Mouse (Mus musculus) spleen, adult 2 months (tissue): ENCODE data around the gene Olfr373.
"Not testable (repeated sequence)": the region's sequence is repeated elsewhere in the genome, so short reads cannot be mapped to it uniquely, and the experiment has no call there.

Experiments
- CTCF ChIP-seq: fragments of 200-500 bp; IDR thresholded peaks from 2 replicates; pipeline ENCODE4 v1.5.1; 2011; ENCODE audit warnings: mild to moderate bottlenecking, inconsistent platforms; ENCODE audit not compliant: insufficient read depth, insufficient read length, insufficient replicate concordance; ENCODE audit errors: extremely low read depth
- POLR2A ChIP-seq: fragments of 200-500 bp; IDR thresholded peaks from 2 replicates; pipeline ENCODE4 v1.6.1; 2011; ENCODE audit warnings: low read depth, low read length, inconsistent platforms

GRCm38 (mm10) chr8:72057643-72058042 lies 25.3 kb upstream of the Olfr373 start:
- TF ChIP-seq POLR2A, CTCF: not testable (repeated sequence)
